Mouse (Mus musculus) CD4-positive helper T cell, adult 2 months (primary cell): ENCODE data around the gene Fam83g.
A peak's percentile ranks its signal among the peaks of the same experiment; 100 is the strongest.
"Not testable (repeated sequence)": the region's sequence is repeated elsewhere in the genome, so short reads cannot be mapped to it uniquely, and the experiment has no call there.

Source experiments
- DNase-seq: peaks from one replicate; pipeline ENCODE4 v3.0.0-alpha.2; 2012; ENCODE audit warnings: low read depth, missing footprints, low spot score

The Fam83g gene

GRCm38 (mm10) chr11:61683907-61684731 lies at the start of gene Fam83g:
Fam83g (plus strand) TSS chr11:61684091.
- peak; percentile 82 for DNase-seq

GRCm38 (mm10) chr11:61636309-61636708 lies 47.6 kb upstream of the Fam83g start:
- DNase-seq: not testable (repeated sequence)

GRCm38 (mm10) chr11:61637413-61637812 lies 46.5 kb upstream of the Fam83g start:
- no peak for DNase-seq

- DNase-seq: no peak
Measured at GRCm38 (mm10) chr11:61637856-61638255, 46.0 kb upstream of the Fam83g start.

GRCm38 (mm10) chr11:61638764-61639536 lies 44.9 kb upstream of the Fam83g start:
- peak; percentile 70 for DNase-seq

GRCm38 (mm10) chr11:61639601-61640177 lies 44.2 kb upstream of the Fam83g start:
- no peak for DNase-seq

GRCm38 (mm10) chr11:61640585-61640984 lies 43.3 kb upstream of the Fam83g start:
- DNase-seq: not testable (repeated sequence)

GRCm38 (mm10) chr11:61642106-61642505 lies 41.8 kb upstream of the Fam83g start:
- DNase-seq: peak; percentile 64

- DNase-seq: no peak
Measured at GRCm38 (mm10) chr11:61643184-61643961, 40.5 kb upstream of the Fam83g start.

- peak; percentile 79 for DNase-seq
Measured at GRCm38 (mm10) chr11:61644576-61645326, 39.1 kb upstream of the Fam83g start.

- DNase-seq: peak; percentile 66
Measured at GRCm38 (mm10) chr11:61645357-61645857, 38.5 kb upstream of the Fam83g start.

GRCm38 (mm10) chr11:61646499-61647039 lies 37.3 kb upstream of the Fam83g start:
- DNase-seq: no peak

- DNase-seq: peak; percentile 86
Measured at GRCm38 (mm10) chr11:61647110-61647910, 36.6 kb upstream of the Fam83g start.

GRCm38 (mm10) chr11:61647956-61648748 lies 35.7 kb upstream of the Fam83g start:
- DNase-seq: peak; percentile 60

GRCm38 (mm10) chr11:61648749-61649115 lies 35.2 kb upstream of the Fam83g start:
- peak; percentile 57 for DNase-seq

- no peak for DNase-seq
Measured at GRCm38 (mm10) chr11:61649163-61649580, 34.7 kb upstream of the Fam83g start.

- no peak for DNase-seq
Measured at GRCm38 (mm10) chr11:61649626-61650025, 34.3 kb upstream of the Fam83g start.

- DNase-seq: peak; percentile 59
Measured at GRCm38 (mm10) chr11:61650470-61651265, 33.2 kb upstream of the Fam83g start.
